Mouse (Mus musculus): ENCODE measurements at regions not wholly inside any gene's neighbourhood (a gene's known extent, or its start where the extent isn't known, plus 50 kb on each side); places are given as distances from the start of the nearest gene placed in this dataset.

- H3K4me3 ChIP-seq (ENCODE audit: low read depth, low read length), result no peak overlapping the region
- no peak overlapping the region for H3K9ac ChIP-seq (ENCODE audit: low read length)
- H3K9me3 ChIP-seq (ENCODE audit: control insufficient read depth, low read length), result no peaks in the 10 kb centered on the region
- no peaks in the 10 kb centered on the region for H3K27me3 ChIP-seq (ENCODE audit: control insufficient read depth, insufficient read depth, low read length)
- H3K27ac ChIP-seq (ENCODE audit: low read depth, low read length), result no peak overlapping the region
- H3K4me2 ChIP-seq (ENCODE audit: low read depth), result no peak overlapping the region
- no peak for DNase-seq (ENCODE audit: low spot score)
- H3K4me1 ChIP-seq (ENCODE audit: control insufficient read depth, insufficient read depth, low read length), result no peaks in the 10 kb centered on the region
- no peaks in the 10 kb centered on the region for H3K36me3 ChIP-seq (ENCODE audit: control insufficient read depth, insufficient read depth, low read length)
- no peak for ATAC-seq (ENCODE audit: insufficient read depth, low FRiP score, low TSS enrichment)
- 57% methylated on average over 4 of the region's 4 CpGs for WGBS
These were observed 71.3 kb downstream of the Cdc7 start for GRCm38 (mm10) chr5:107035376-107035775.

GRCm38 (mm10) chr5:107035782-107036181 is 71.7 kb downstream of the Cdc7 start:
- H3K4me3 ChIP-seq (ENCODE audit: low read depth, low read length), result no peak overlapping the region
- H3K4me1 ChIP-seq (ENCODE audit: control insufficient read depth, insufficient read depth, low read length), result no peaks in the 10 kb centered on the region
- no peak for ATAC-seq (ENCODE audit: insufficient read depth, low FRiP score, low TSS enrichment)
- no peak overlapping the region for H3K27ac ChIP-seq (ENCODE audit: low read depth, low read length)
- DNase-seq (ENCODE audit: low spot score), result no peak
- no peaks in the 10 kb centered on the region for H3K9me3 ChIP-seq (ENCODE audit: control insufficient read depth, low read length)
- WGBS, result 55% methylated on average over 6 of the region's 6 CpGs
- no peak overlapping the region for H3K4me2 ChIP-seq (ENCODE audit: low read depth)
- H3K27me3 ChIP-seq (ENCODE audit: control insufficient read depth, insufficient read depth, low read length), result no peaks in the 10 kb centered on the region
- H3K9ac ChIP-seq (ENCODE audit: low read length), result no peak overlapping the region
- no peaks in the 10 kb centered on the region for H3K36me3 ChIP-seq (ENCODE audit: control insufficient read depth, insufficient read depth, low read length)

GRCm38 (mm10) chr5:107036475-107036874 is 72.4 kb downstream of the Cdc7 start:
- no peaks in the 10 kb centered on the region for H3K9me3 ChIP-seq (ENCODE audit: control insufficient read depth, low read length)
- H3K9ac ChIP-seq (ENCODE audit: low read length), result no peak overlapping the region
- H3K4me1 ChIP-seq (ENCODE audit: control insufficient read depth, insufficient read depth, low read length), result no peaks in the 10 kb centered on the region
- H3K27me3 ChIP-seq (ENCODE audit: control insufficient read depth, insufficient read depth, low read length), result no peaks in the 10 kb centered on the region
- H3K4me2 ChIP-seq (ENCODE audit: low read depth), result no peak overlapping the region
- 82% methylated on average over 6 of the region's 6 CpGs for WGBS
- no peak for DNase-seq (ENCODE audit: low spot score)
- ATAC-seq (ENCODE audit: insufficient read depth, low FRiP score, low TSS enrichment), result no peak
- no peaks in the 10 kb centered on the region for H3K36me3 ChIP-seq (ENCODE audit: control insufficient read depth, insufficient read depth, low read length)
- no peak overlapping the region for H3K27ac ChIP-seq (ENCODE audit: low read depth, low read length)
- no peak overlapping the region for H3K4me3 ChIP-seq (ENCODE audit: low read depth, low read length)

GRCm38 (mm10) chr5:107037087-107037486 is 73.0 kb downstream of the Cdc7 start:
- no peak for ATAC-seq (ENCODE audit: insufficient read depth, low FRiP score, low TSS enrichment)
- H3K9ac ChIP-seq (ENCODE audit: low read length), result no peak overlapping the region
- no peaks in the 10 kb centered on the region for H3K4me1 ChIP-seq (ENCODE audit: control insufficient read depth, insufficient read depth, low read length)
- no peaks in the 10 kb centered on the region for H3K9me3 ChIP-seq (ENCODE audit: control insufficient read depth, low read length)
- H3K4me3 ChIP-seq (ENCODE audit: low read depth, low read length), result no peak overlapping the region
- no peaks in the 10 kb centered on the region for H3K27me3 ChIP-seq (ENCODE audit: control insufficient read depth, insufficient read depth, low read length)
- DNase-seq (ENCODE audit: low spot score), result no peak
- H3K4me2 ChIP-seq (ENCODE audit: low read depth), result no peak overlapping the region
- WGBS, result 86% methylated on average over 6 of the region's 6 CpGs
- no peaks in the 10 kb centered on the region for H3K36me3 ChIP-seq (ENCODE audit: control insufficient read depth, insufficient read depth, low read length)
- no peak overlapping the region for H3K27ac ChIP-seq (ENCODE audit: low read depth, low read length)

GRCm38 (mm10) chr5:107039340-107039739 is 75.2 kb downstream of the Cdc7 start:
- no peak overlapping the region for H3K9ac ChIP-seq (ENCODE audit: low read length)
- DNase-seq (ENCODE audit: low spot score) (no peak), ATAC-seq (ENCODE audit: insufficient read depth, low FRiP score, low TSS enrichment) (no peak)
- H3K4me3 ChIP-seq (ENCODE audit: low read depth, low read length), result no peak overlapping the region
- H3K27ac ChIP-seq (ENCODE audit: low read depth, low read length), result no peak overlapping the region
- H3K4me2 ChIP-seq (ENCODE audit: low read depth), result no peak overlapping the region
- H3K27me3 ChIP-seq (ENCODE audit: control insufficient read depth, insufficient read depth, low read length), result no peaks in the 10 kb centered on the region
- no peaks in the 10 kb centered on the region for H3K36me3 ChIP-seq (ENCODE audit: control insufficient read depth, insufficient read depth, low read length)
- no peaks in the 10 kb centered on the region for H3K9me3 ChIP-seq (ENCODE audit: control insufficient read depth, low read length)
- no peaks in the 10 kb centered on the region for H3K4me1 ChIP-seq (ENCODE audit: control insufficient read depth, insufficient read depth, low read length)
- 93% methylated on average over 8 of the region's 8 CpGs for WGBS

- H3K4me2 ChIP-seq (ENCODE audit: low read depth), result no peak overlapping the region
- WGBS, result 90% methylated on average over 6 of the region's 6 CpGs
These were observed 75.8 kb downstream of the Cdc7 start for GRCm38 (mm10) chr5:107039956-107040355.

GRCm38 (mm10) chr5:107040489-107040888 is 76.4 kb downstream of the Cdc7 start:
- 91% methylated on average over 10 of the region's 10 CpGs for WGBS

More at GRCm38 (mm10) chr5:107039956-107040355, 75.8 kb downstream of the Cdc7 start:
- H3K4me3 ChIP-seq (ENCODE audit: low read depth, low read length), result no peak overlapping the region
- H3K9ac ChIP-seq (ENCODE audit: low read length), result no peak overlapping the region
- ATAC-seq (ENCODE audit: insufficient read depth, low FRiP score, low TSS enrichment) (no peak), DNase-seq (ENCODE audit: low spot score) (no peak)
- H3K27me3 ChIP-seq (ENCODE audit: control insufficient read depth, insufficient read depth, low read length), result no peaks in the 10 kb centered on the region
- no peaks in the 10 kb centered on the region for H3K9me3 ChIP-seq (ENCODE audit: control insufficient read depth, low read length)
- H3K27ac ChIP-seq (ENCODE audit: low read depth, low read length), result no peak overlapping the region
- no peaks in the 10 kb centered on the region for H3K36me3 ChIP-seq (ENCODE audit: control insufficient read depth, insufficient read depth, low read length)
- H3K4me1 ChIP-seq (ENCODE audit: control insufficient read depth, insufficient read depth, low read length), result no peaks in the 10 kb centered on the region

GRCm38 (mm10) chr5:107045163-107045562 is 81.0 kb downstream of the Cdc7 start:
- Histone ChIP-seq H3K9me3 (ENCODE audit: control insufficient read depth, low read length) (no peaks in the 10 kb centered on the region), H3K9ac (ENCODE audit: low read length) (no peak overlapping the region), H3K27ac (ENCODE audit: low read depth, low read length) (no peak overlapping the region), H3K27me3 (ENCODE audit: control insufficient read depth, insufficient read depth, low read length) (no peaks in the 10 kb centered on the region), H3K4me2 (ENCODE audit: low read depth) (no peak overlapping the region), H3K4me1 (ENCODE audit: control insufficient read depth, insufficient read depth, low read length) (no peaks in the 10 kb centered on the region), H3K4me3 (ENCODE audit: low read depth, low read length) (no peak overlapping the region), H3K36me3 (ENCODE audit: control insufficient read depth, insufficient read depth, low read length) (no peaks in the 10 kb centered on the region)
- 80% methylated on average over 10 of the region's 10 CpGs for WGBS
- DNase-seq (ENCODE audit: low spot score), result no peak
- ATAC-seq (ENCODE audit: insufficient read depth, low FRiP score, low TSS enrichment), result no peak

More at GRCm38 (mm10) chr5:107040489-107040888, 76.4 kb downstream of the Cdc7 start:
- DNase-seq (ENCODE audit: low spot score) (no peak), ATAC-seq (ENCODE audit: insufficient read depth, low FRiP score, low TSS enrichment) (no peak)
- Histone ChIP-seq H3K4me2 (ENCODE audit: low read depth) (no peak overlapping the region), H3K27ac (ENCODE audit: low read depth, low read length) (no peak overlapping the region), H3K4me3 (ENCODE audit: low read depth, low read length) (no peak overlapping the region), H3K9me3 (ENCODE audit: control insufficient read depth, low read length) (no peaks in the 10 kb centered on the region), H3K4me1 (ENCODE audit: control insufficient read depth, insufficient read depth, low read length) (no peaks in the 10 kb centered on the region), H3K9ac (ENCODE audit: low read length) (no peak overlapping the region), H3K27me3 (ENCODE audit: control insufficient read depth, insufficient read depth, low read length) (no peaks in the 10 kb centered on the region), H3K36me3 (ENCODE audit: control insufficient read depth, insufficient read depth, low read length) (no peaks in the 10 kb centered on the region)

- Histone ChIP-seq H3K9me3 (ENCODE audit: control insufficient read depth, low read length) (no peaks in the 10 kb centered on the region), H3K9ac (ENCODE audit: low read length) (no peak overlapping the region), H3K4me3 (ENCODE audit: low read depth, low read length) (no peak overlapping the region), H3K4me1 (ENCODE audit: control insufficient read depth, insufficient read depth, low read length) (no peaks in the 10 kb centered on the region), H3K36me3 (ENCODE audit: control insufficient read depth, insufficient read depth, low read length) (no peaks in the 10 kb centered on the region), H3K27ac (ENCODE audit: low read depth, low read length) (no peak overlapping the region), H3K4me2 (ENCODE audit: low read depth) (no peak overlapping the region), H3K27me3 (ENCODE audit: control insufficient read depth, insufficient read depth, low read length) (no peaks in the 10 kb centered on the region)
- no peak for DNase-seq (ENCODE audit: low spot score)
- no peak for ATAC-seq (ENCODE audit: insufficient read depth, low FRiP score, low TSS enrichment)
- 30% methylated on average over 4 of the region's 4 CpGs for WGBS
These were observed 82.4 kb downstream of the Cdc7 start for GRCm38 (mm10) chr5:107046501-107046931.

All from neural tube, embryonic 11.5 days (tissue).